Mouse (Mus musculus) bone marrow macrophage, adult 2 months (primary cell): Measurements from ENCODE around the gene Cabp7.

ENCODE experiments used
- CTCF ChIP-seq: IDR thresholded peaks from 2 replicates; pipeline ENCODE4 v1.5.1; 2012; ENCODE audit warnings: low read depth, mild to moderate bottlenecking, low read length, moderate library complexity
- POLR2A ChIP-seq: IDR thresholded peaks from 2 replicates; pipeline ENCODE4 v1.6.1; 2012; ENCODE audit warnings: mild to moderate bottlenecking, low read depth, low read length, borderline replicate concordance

GRCm38 (mm10) chr11:4730096-4730495 lies 16.5 kb downstream of the Cabp7 start:
- TF ChIP-seq POLR2A (no peak), CTCF (no peak)
